10 mouse cellular contexts compared by ENCODE assay signal in genomic region chr16:89943267-89943971, GRCm38 (mm10).
DNase-seq lines count a peak whose midpoint lies in the region; ATAC-seq lines count a peak whose summit lies in the region.
"Had no signal": no experiment of that assay in that cellular context is flagged by ENCODE, and none has a peak within 500 bp of the region (broad histone marks: within the 10 kb centered on the region; RNA-seq: fewer than 3 reads in every experiment).

No protein-coding gene starts in this region.

- peak overlapping the region; percentile 24; the same call in 1 of the 2 replicates for H3K9ac ChIP-seq in kidney, embryonic 16.5 days (replicated peaks; ENCODE audit: low read length)
- H3K9ac ChIP-seq in heart, embryonic 14.5 days (ENCODE audit: low read length) = no peak overlapping the region
- no peak overlapping the region for H3K9ac ChIP-seq in lung, embryonic 16.5 days (ENCODE audit: low read length)
- peak overlapping the region; percentile 34; the same call in 1 of the 2 replicates for H3K9ac ChIP-seq in stomach, embryonic 16.5 days (ENCODE audit: low read length)

- no peaks in the 10 kb centered on the region for H3K36me3 ChIP-seq in kidney, embryonic 16.5 days (ENCODE audit: insufficient read depth, low read length)
- H3K36me3 ChIP-seq in heart, embryonic 14.5 days (ENCODE audit: control insufficient read depth, insufficient read depth, low read length) = no peaks in the 10 kb centered on the region
- no peaks in the 10 kb centered on the region for H3K36me3 ChIP-seq in lung, embryonic 16.5 days (ENCODE audit: control insufficient read depth, insufficient read depth, low read length)
- no peaks in the 10 kb centered on the region for H3K36me3 ChIP-seq in stomach, embryonic 16.5 days (ENCODE audit: control insufficient read depth, insufficient read depth, low read length)

- WGBS in kidney, embryonic 16.5 days = 44% methylated on average over 19 of the region's 19 CpGs
- 33% methylated on average over 19 of the region's 19 CpGs for WGBS in heart, embryonic 14.5 days
- 36% methylated on average over 19 of the region's 19 CpGs for WGBS in lung, embryonic 16.5 days
- 50% methylated on average over 19 of the region's 19 CpGs for WGBS in stomach, embryonic 16.5 days

- 0 out of 2 replicates have a peak, but pooled peaks cover 5% of the 10 kb centered on the region for H3K27me3 ChIP-seq in kidney, embryonic 16.5 days (ENCODE audit: insufficient read depth, low read length)
- H3K27me3 ChIP-seq in heart, embryonic 14.5 days (ENCODE audit: control insufficient read depth, insufficient read depth, low read length) = no peaks in the 10 kb centered on the region
- no peaks in the 10 kb centered on the region for H3K27me3 ChIP-seq in lung, embryonic 16.5 days (ENCODE audit: control insufficient read depth, insufficient read depth, low read depth, low read length)
- no peaks in the 10 kb centered on the region for H3K27me3 ChIP-seq in stomach, embryonic 16.5 days (ENCODE audit: control insufficient read depth, insufficient read depth, low read length)
- H3K27me3 ChIP-seq: Patski had no signal

- H3K4me3 ChIP-seq in kidney, embryonic 16.5 days (ENCODE audit: low read length) = no peak overlapping the region
- H3K4me3 ChIP-seq in heart, embryonic 14.5 days (ENCODE audit: control insufficient read depth in 1 of 2, insufficient read depth in 1 of 2, low read depth in 1 of 2, low read length in 2 of 2) = no peak overlapping the region
- no peak overlapping the region for H3K4me3 ChIP-seq in lung, embryonic 16.5 days (ENCODE audit: low read length)
- no peak overlapping the region for H3K4me3 ChIP-seq in stomach, embryonic 16.5 days (replicated peaks; ENCODE audit: low read length)
- H3K4me3 ChIP-seq: erythroblast, embryonic 14.5 days had no signal

- peaks cover 12% of the 10 kb centered on the region for H3K4me1 ChIP-seq in kidney, embryonic 16.5 days (ENCODE audit: insufficient read depth, low read length)
- H3K4me1 ChIP-seq in heart, embryonic 14.5 days (ENCODE audit: control insufficient read depth in 2 of 2, insufficient read depth in 2 of 2, low read length in 2 of 2) = peaks cover 6 to 13% of the 10 kb centered on the region in 2 experiments; a peak in 3 of 4 replicates
- H3K4me1 ChIP-seq in lung, embryonic 16.5 days (replicated peaks; ENCODE audit: control insufficient read depth, insufficient read depth, low read length) = peaks cover 6% of the 10 kb centered on the region
- H3K4me1 ChIP-seq in stomach, embryonic 16.5 days (ENCODE audit: control insufficient read depth, insufficient read depth, low read length) = peaks cover 12% of the 10 kb centered on the region

- no peak overlapping the region for H3K4me2 ChIP-seq in kidney, embryonic 16.5 days (replicated peaks; ENCODE audit: low read depth, low read length)
- H3K4me2 ChIP-seq in heart, embryonic 14.5 days (ENCODE audit: low read length) = peak overlapping the region; percentile 11; the same call in 1 of the 2 replicates
- H3K4me2 ChIP-seq in lung, embryonic 16.5 days (ENCODE audit: low read depth, low read length) = no peak overlapping the region
- no peak overlapping the region for H3K4me2 ChIP-seq in stomach, embryonic 16.5 days (ENCODE audit: low read depth, low read length)

- no peak overlapping the region for H3K27ac ChIP-seq in kidney, embryonic 16.5 days (ENCODE audit: low read length)
- no peak overlapping the region for H3K27ac ChIP-seq in heart, embryonic 14.5 days (replicated peaks in 1 of 2; ENCODE audit: control insufficient read depth in 1 of 2, insufficient read depth in 1 of 2, low read depth in 2 of 2, low read length in 2 of 2)
- H3K27ac ChIP-seq in lung, embryonic 16.5 days (ENCODE audit: low read length) = no peak overlapping the region
- no peak overlapping the region for H3K27ac ChIP-seq in stomach, embryonic 16.5 days (ENCODE audit: low read length)

- no peak for DNase-seq in kidney, adult 18-20 months
- DNase-seq in adrenal gland, postnatal 36 days = peak; percentile 26 to 49
- DNase-seq in layer of hippocampus, adult 9-10 months (ENCODE audit: low spot score) = no peak
- no peak for DNase-seq in right cerebral cortex, adult 18-20 months

- ATAC-seq in kidney, embryonic 16.5 days (ENCODE audit: low FRiP score, low TSS enrichment) = peak; percentile 43; the same call in 1 of the 2 replicates
- ATAC-seq in heart, embryonic 14.5 days (ENCODE audit: insufficient number of reproducible peaks, insufficient read depth, low FRiP score, low read depth) = no peak
- ATAC-seq in lung, embryonic 16.5 days (ENCODE audit: low read depth) = 0 out of 2 replicates have a peak, but pooled peaks have one; percentile 20
- no peak for ATAC-seq in stomach, embryonic 16.5 days (ENCODE audit: insufficient read depth, low FRiP score)
- ATAC-seq: Patski had no signal

- H3K9me3 ChIP-seq in kidney, embryonic 16.5 days (ENCODE audit: low read length) = peaks cover 10% of the 10 kb centered on the region; the same call in 1 of the 2 replicates
- peaks cover 3% of the 10 kb centered on the region; the same call in 1 of the 2 replicates for H3K9me3 ChIP-seq in heart, embryonic 14.5 days (ENCODE audit: control insufficient read depth, low read length)
- 0 out of 2 replicates have a peak, but pooled peaks cover 2% of the 10 kb centered on the region for H3K9me3 ChIP-seq in lung, embryonic 16.5 days (ENCODE audit: control insufficient read depth, low read length)
- no peaks in the 10 kb centered on the region for H3K9me3 ChIP-seq in stomach, embryonic 16.5 days (replicated peaks; ENCODE audit: control insufficient read depth, low read length)

Comparison
In these comparisons a context has a peak if more than half of its experiments do, and no peak if none do; other contexts are left out.
1. ATAC-seq: peak in kidney, embryonic 16.5 days (single experiment) and lung, embryonic 16.5 days (single experiment); none in heart, embryonic 14.5 days (single experiment) and stomach, embryonic 16.5 days (single experiment).
2. H3K9ac ChIP-seq: peak in kidney, embryonic 16.5 days (single experiment) and stomach, embryonic 16.5 days (single experiment); none in heart, embryonic 14.5 days (single experiment) and lung, embryonic 16.5 days (single experiment).
3. DNase-seq: peak in adrenal gland, postnatal 36 days (2 of 2); none in kidney, adult 18-20 months (single experiment), layer of hippocampus, adult 9-10 months (single experiment) and right cerebral cortex, adult 18-20 months (single experiment).